Mouse (Mus musculus) spleen, adult 2 months (tissue): ENCODE results near the gene Snd1. TPM values are rescaled to one million over a fixed set of nuclear protein-coding genes. Genes with fewer than 3 reads are reported as not detected.
"Not testable (repeated sequence)": the region's sequence is repeated elsewhere in the genome, so short reads cannot be mapped to it uniquely, and the experiment has no call there.

Experiments
- DNase-seq, 2 experiments: peaks; one replicate each; pipeline versions ENCODE4 v3.0.0 to v3.0.0-alpha.2; 2012 to 2021; ENCODE audit warnings: low spot score in 2 of 2, low read depth in 1 of 2
- H3K27ac ChIP-seq: fragments of 200-500 bp; 2 replicates; pipeline ENCODE4 v1.5.1; 2012; ENCODE audit warnings: low read length, inconsistent platforms; ENCODE audit not compliant: insufficient read depth
- H3K27me3 ChIP-seq: fragments of 200-500 bp; 2 replicates; pipeline ENCODE4 v1.6.1; 2012; ENCODE audit warnings: mild to moderate bottlenecking, moderate library complexity, low read length, inconsistent platforms; ENCODE audit not compliant: control insufficient read depth, insufficient read depth
- H3K36me3 ChIP-seq: fragments of 200-500 bp; 2 replicates; pipeline ENCODE4 v1.6.1; 2012; ENCODE audit warnings: mild to moderate bottlenecking, low read length, inconsistent platforms; ENCODE audit not compliant: control insufficient read depth, insufficient read depth
- H3K4me1 ChIP-seq: fragments of 200-500 bp; 2 replicates; pipeline ENCODE4 v1.6.1; 2011; ENCODE audit warnings: inconsistent platforms; ENCODE audit not compliant: control insufficient read depth, insufficient read depth, insufficient read length
- H3K4me3 ChIP-seq: fragments of 200-500 bp; 2 replicates; pipeline ENCODE4 v1.5.1; 2011; ENCODE audit warnings: mild to moderate bottlenecking, inconsistent platforms; ENCODE audit not compliant: insufficient read depth, insufficient read length; ENCODE audit errors: extremely low read depth
- CTCF ChIP-seq: fragments of 200-500 bp; IDR thresholded peaks from 2 replicates; pipeline ENCODE4 v1.5.1; 2011; ENCODE audit warnings: mild to moderate bottlenecking, inconsistent platforms; ENCODE audit not compliant: insufficient read depth, insufficient read length, insufficient replicate concordance; ENCODE audit errors: extremely low read depth
- POLR2A ChIP-seq: fragments of 200-500 bp; IDR thresholded peaks from 2 replicates; pipeline ENCODE4 v1.6.1; 2011; ENCODE audit warnings: low read depth, low read length, inconsistent platforms
- WGBS: fragments of 180-500 bp; shearing (Covaris S2); methylation state at CpG from one replicate; pipeline ENCODE4 v1.1.7; 2018; 5-methylcytosine and 5-hydroxymethylcytosine counted together
- polyA plus RNA-seq: library from polyadenylated mRNA; depleted of rRNA; stranded (reverse); fragments of >200 nt; gene quantifications from 2 replicates; pipeline ENCODE4 v1.2.3, GENCODE M21; 2012

Snd1 gene
- polyA plus RNA-seq, 1 experiment, result 55.0 TPM

DNA sequence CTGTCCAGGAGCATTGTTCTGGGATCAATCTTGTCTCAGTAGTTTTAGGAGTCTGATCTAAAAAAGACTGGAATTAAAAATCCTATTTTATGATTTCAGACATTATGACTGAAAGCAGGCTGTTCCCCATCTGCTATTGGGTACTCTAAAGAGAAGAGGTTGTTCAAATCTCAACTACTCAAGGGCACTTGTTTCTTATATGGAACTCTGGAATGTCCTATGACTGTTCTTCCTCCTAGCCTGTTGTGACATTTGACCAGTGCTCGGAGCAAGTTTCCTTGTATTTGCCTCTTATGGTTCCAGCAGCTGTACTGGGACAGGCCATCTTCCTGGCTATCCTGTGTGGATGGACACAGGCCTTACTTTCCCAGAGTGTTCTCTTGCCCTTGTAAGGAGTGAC, 42.1 kb downstream of the Snd1 start:
- TF ChIP-seq CTCF (no peak), POLR2A (no peak)
- no peak for DNase-seq
- no peaks in the 10 kb centered on the region for H3K4me1 ChIP-seq
- peaks cover 18% of the 10 kb centered on the region for H3K36me3 ChIP-seq
- no peak overlapping the region for H3K4me3 ChIP-seq
- 86% methylated on average over 1 of the region's 1 CpGs for WGBS
- H3K27me3 ChIP-seq, result no peaks in the 10 kb centered on the region
- no peak overlapping the region for H3K27ac ChIP-seq

- Histone ChIP-seq H3K36me3 (peaks cover 19% of the 10 kb centered on the region), H3K27ac (no peak overlapping the region), H3K4me1 (no peaks in the 10 kb centered on the region), H3K27me3 (no peaks in the 10 kb centered on the region), H3K4me3 (no peak overlapping the region)
- DNase-seq, result no peak
- WGBS, result 93% methylated on average over 8 of the region's 8 CpGs
- TF ChIP-seq CTCF, result no peak
- TF ChIP-seq POLR2A, result no peak
Observed at GRCm38 (mm10) chr6:28519426-28519825, 44.5 kb downstream of the Snd1 start.

DNA sequence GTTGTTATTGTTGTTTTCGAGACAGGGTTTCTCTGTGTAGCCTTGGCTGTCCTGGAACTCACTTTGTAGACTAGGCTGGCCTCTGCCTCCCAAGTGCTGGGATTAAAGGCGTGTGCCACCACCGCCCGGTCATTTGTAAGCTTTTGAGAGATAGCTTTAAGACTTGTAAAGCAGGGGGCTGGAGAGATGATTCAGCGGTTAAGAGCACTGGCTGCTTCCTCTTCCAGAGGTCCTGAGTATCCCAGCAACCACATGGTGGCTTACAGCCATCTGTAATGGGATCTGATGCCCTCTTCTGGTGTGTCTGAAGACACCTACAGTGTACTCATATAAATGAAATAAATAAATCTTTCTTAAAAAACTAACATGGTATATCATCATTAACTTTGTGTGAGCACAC, 45.8 kb downstream of the Snd1 start:
- not testable (repeated sequence) for H3K4me1 ChIP-seq, H3K4me3 ChIP-seq, DNase-seq, H3K27ac ChIP-seq, H3K27me3 ChIP-seq
- 68% methylated on average over 5 of the region's 5 CpGs for WGBS
- H3K36me3 ChIP-seq, result peaks cover 17% of the 10 kb centered on the region

DNA sequence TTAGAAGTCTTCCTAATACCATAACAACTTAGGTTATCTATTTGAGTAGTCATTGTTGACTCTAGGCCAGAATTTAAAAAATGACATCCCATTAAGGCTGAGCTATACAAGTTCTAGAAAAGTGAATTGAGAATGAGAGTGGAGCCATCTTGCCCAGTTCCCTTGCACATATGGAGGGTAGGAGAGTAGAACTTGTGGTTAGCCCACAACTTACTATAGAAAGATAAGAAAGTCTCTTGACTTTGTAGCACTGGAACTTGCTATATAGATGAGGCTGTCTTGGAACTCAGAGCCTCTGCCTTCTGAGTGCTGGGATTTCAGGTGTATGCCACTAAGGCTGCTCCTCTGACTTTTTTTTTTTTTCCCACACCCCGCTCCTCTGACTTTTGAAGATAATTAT, 46.5 kb downstream of the Snd1 start:
- Histone ChIP-seq H3K4me1 (no peaks in the 10 kb centered on the region), H3K27ac (no peak overlapping the region), H3K27me3 (no peaks in the 10 kb centered on the region), H3K4me3 (no peak overlapping the region), H3K36me3 (peaks cover 19% of the 10 kb centered on the region)
- TF ChIP-seq POLR2A (no peak), CTCF (no peak)
- WGBS, result 86% methylated on average over 1 of the region's 1 CpGs
- no peak for DNase-seq

DNA sequence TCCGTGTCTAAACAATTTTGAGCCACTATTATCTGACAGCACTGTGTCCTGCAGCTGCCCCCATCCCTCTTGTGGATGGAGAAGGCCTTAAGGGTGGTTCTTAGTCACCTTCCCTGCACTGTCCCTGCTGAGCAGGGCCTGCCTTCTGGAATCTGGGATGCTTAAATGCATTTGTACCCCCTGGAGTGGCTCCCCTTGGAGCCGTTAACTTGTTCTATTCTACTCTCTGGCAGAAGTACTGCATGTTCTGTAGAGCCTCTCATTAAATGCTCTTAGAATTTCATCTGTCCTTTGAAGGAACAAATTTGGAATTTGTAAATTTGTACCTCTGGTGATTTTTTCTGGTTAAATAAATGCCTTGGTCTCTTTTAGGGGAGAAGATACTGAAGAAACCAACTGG, 50.6 kb downstream of the Snd1 start:
- TF ChIP-seq POLR2A (no peak), CTCF (no peak)
- WGBS, result 89% methylated on average over 2 of the region's 2 CpGs
- Histone ChIP-seq H3K4me1 (no peaks in the 10 kb centered on the region), H3K4me3 (no peak overlapping the region), H3K27me3 (no peaks in the 10 kb centered on the region), H3K36me3 (peaks cover 34% of the 10 kb centered on the region), H3K27ac (no peak overlapping the region)
- no peak for DNase-seq

DNA sequence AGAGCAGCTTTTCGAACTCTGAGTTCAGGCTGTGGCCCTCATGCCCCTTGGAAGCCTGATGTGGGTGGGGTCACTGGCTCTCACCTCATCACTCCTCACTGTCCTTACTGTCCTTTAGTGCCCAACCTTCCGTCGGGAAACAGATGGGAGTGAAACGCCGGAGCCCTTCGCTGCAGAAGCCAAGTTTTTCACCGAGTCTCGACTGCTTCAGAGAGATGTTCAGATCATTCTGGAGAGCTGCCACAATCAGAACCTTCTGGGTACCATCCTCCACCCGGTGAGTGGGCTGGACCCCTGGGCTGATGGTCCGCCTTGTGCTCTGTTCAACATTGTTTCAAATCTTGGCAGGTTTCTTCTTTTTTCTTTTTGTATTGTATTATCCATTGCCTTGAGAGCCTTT, 52.5 kb downstream of the Snd1 start:
- H3K27me3 ChIP-seq, result no peaks in the 10 kb centered on the region
- no peak overlapping the region for H3K27ac ChIP-seq
- 88% methylated on average over 10 of the region's 10 CpGs for WGBS
- H3K4me3 ChIP-seq, result no peak overlapping the region
- DNase-seq, result no peak
- H3K36me3 ChIP-seq, result peaks cover 32% of the 10 kb centered on the region
- no peaks in the 10 kb centered on the region for H3K4me1 ChIP-seq
- TF ChIP-seq CTCF, result no peak
- TF ChIP-seq POLR2A, result no peak

DNA sequence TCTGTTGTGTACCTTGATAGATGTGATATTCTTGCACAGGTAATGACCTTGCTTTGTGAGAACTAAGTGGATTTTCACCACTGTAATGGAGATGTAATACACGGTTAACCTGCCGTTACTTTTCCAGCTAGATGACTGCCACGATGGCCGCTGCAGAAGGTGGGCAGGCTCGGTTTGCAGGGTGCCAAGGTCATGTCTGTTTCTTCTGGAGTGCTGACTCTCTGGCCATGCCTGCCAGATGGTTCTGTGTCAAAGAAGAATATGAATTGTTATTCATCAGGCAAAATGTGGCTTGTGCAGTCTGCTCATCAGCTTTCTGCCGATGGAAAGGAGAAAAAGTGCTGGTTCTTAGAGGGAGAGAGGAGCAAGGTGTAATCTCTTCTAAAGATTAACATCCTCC, 53.3 kb downstream of the Snd1 start:
- no peak for DNase-seq
- peaks cover 36% of the 10 kb centered on the region for H3K36me3 ChIP-seq
- 94% methylated on average over 6 of the region's 6 CpGs for WGBS
- H3K27me3 ChIP-seq, result no peaks in the 10 kb centered on the region
- no peak overlapping the region for H3K4me3 ChIP-seq
- TF ChIP-seq POLR2A (no peak), CTCF (no peak)
- no peak overlapping the region for H3K27ac ChIP-seq
- H3K4me1 ChIP-seq, result no peaks in the 10 kb centered on the region
